Mouse (Mus musculus): ENCODE results near the gene 1700028P14Rik. TPM values are rescaled to one million over a fixed set of nuclear protein-coding genes. Genes with fewer than 3 reads are reported as not detected.
A peak's percentile ranks its signal among the peaks of the same experiment; 100 is the strongest.

1700028P14Rik gene
- polyA plus RNA-seq, 1 experiment from 2014 or later = not detected

GRCm38 (mm10) chr19:23563693-23564092, 88.9 kb downstream of the 1700028P14Rik start:
- Histone ChIP-seq H3K27me3 (ENCODE audit: insufficient read depth, poor library complexity, severe bottlenecking) (no peaks in the 10 kb centered on the region), H3K9me3 (no peaks in the 10 kb centered on the region), H3K36me3 (no peaks in the 10 kb centered on the region), H3K4me3 (no peak overlapping the region), H3K4me1 (no peaks in the 10 kb centered on the region), H3K27ac (no peak overlapping the region)
- 77% methylated on average over 5 of the region's 5 CpGs for WGBS
- DNase-seq (ENCODE audit: low spot score) = no peak

GRCm38 (mm10) chr19:23562588-23562987, 90.0 kb downstream of the 1700028P14Rik start:
- no peaks in the 10 kb centered on the region for H3K9me3 ChIP-seq
- H3K27ac ChIP-seq = no peak overlapping the region
- DNase-seq (ENCODE audit: low spot score) = no peak
- no peak overlapping the region for H3K4me3 ChIP-seq
- no peaks in the 10 kb centered on the region for H3K36me3 ChIP-seq
- 92% methylated on average over 4 of the region's 4 CpGs for WGBS
- no peaks in the 10 kb centered on the region for H3K27me3 ChIP-seq (ENCODE audit: insufficient read depth, poor library complexity, severe bottlenecking)
- no peaks in the 10 kb centered on the region for H3K4me1 ChIP-seq

- no peak for DNase-seq (ENCODE audit: low spot score)
- Histone ChIP-seq H3K27me3 (ENCODE audit: insufficient read depth, poor library complexity, severe bottlenecking) (no peaks in the 10 kb centered on the region), H3K27ac (no peak overlapping the region), H3K4me1 (no peaks in the 10 kb centered on the region), H3K4me3 (no peak overlapping the region), H3K36me3 (no peaks in the 10 kb centered on the region), H3K9me3 (no peaks in the 10 kb centered on the region)
- WGBS = 83% methylated on average over 6 of the region's 6 CpGs
Observed at GRCm38 (mm10) chr19:23562061-23562460, 90.6 kb downstream of the 1700028P14Rik start.

DNA sequence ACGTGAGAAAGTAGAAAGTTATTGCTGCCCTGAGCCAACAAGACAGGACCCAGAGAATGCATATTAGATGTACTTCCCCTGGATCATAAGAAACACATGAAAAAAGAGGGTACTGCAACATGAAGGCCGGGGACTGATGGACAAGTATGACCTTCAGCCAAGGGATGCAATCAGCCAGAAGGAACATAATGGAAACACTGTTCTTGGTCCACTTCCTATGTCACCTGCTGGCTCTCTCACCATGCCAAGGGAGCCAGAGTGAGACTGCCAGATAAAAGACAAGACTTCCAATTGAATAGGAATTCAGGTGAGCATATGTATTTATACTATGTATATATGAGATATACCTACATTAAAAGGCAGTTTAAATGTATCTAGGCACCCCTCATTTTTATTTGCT, 99.2 kb downstream of the 1700028P14Rik start:
- WGBS = 61% methylated on average over 2 of the region's 2 CpGs

DNA sequence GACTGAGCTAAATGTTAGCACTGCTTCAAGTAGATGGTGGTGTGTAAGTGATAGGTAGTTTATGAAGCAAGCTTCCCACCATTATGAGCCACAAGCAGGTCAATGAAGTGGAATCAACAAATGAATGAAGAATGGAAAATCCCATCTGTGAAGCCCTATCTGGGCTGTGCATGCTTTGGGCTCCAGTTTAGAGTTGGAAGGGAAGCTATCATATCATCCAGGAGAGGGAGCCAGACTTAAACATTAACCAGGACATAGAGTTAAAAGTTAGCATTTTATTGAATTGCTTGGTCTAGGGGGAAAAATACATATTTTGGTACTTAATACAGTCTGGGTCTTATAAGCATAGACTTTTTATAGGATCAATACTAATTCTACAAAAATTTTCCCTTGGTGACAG, 107.0 kb downstream of the 1700028P14Rik start:
- Histone ChIP-seq H3K4me1 (no peaks in the 10 kb centered on the region), H3K9me3 (no peaks in the 10 kb centered on the region), H3K27me3 (ENCODE audit: insufficient read depth, poor library complexity, severe bottlenecking) (no peaks in the 10 kb centered on the region), H3K36me3 (no peaks in the 10 kb centered on the region), H3K27ac (no peak overlapping the region), H3K4me3 (no peak overlapping the region)
- DNase-seq (ENCODE audit: low spot score) = no peak

More for the DNA sequence above, 99.2 kb downstream of the 1700028P14Rik start:
- Histone ChIP-seq H3K27me3 (ENCODE audit: insufficient read depth, poor library complexity, severe bottlenecking) (no peaks in the 10 kb centered on the region), H3K27ac (no peak overlapping the region), H3K4me1 (no peaks in the 10 kb centered on the region), H3K4me3 (no peak overlapping the region), H3K9me3 (no peaks in the 10 kb centered on the region), H3K36me3 (no peaks in the 10 kb centered on the region)
- no peak for DNase-seq (ENCODE audit: low spot score)

GRCm38 (mm10) chr19:23543244-23544004, 109.2 kb downstream of the 1700028P14Rik start:
- WGBS = 73% methylated on average over 11 of the region's 11 CpGs
- no peak for DNase-seq (ENCODE audit: low spot score)

GRCm38 (mm10) chr19:23542759-23543158, 109.9 kb downstream of the 1700028P14Rik start:
- no peak overlapping the region for H3K4me3 ChIP-seq
- DNase-seq (ENCODE audit: low spot score) = no peak
- no peaks in the 10 kb centered on the region for H3K27me3 ChIP-seq (ENCODE audit: insufficient read depth, poor library complexity, severe bottlenecking)
- no peaks in the 10 kb centered on the region for H3K4me1 ChIP-seq
- no peaks in the 10 kb centered on the region for H3K36me3 ChIP-seq
- no peak overlapping the region for H3K27ac ChIP-seq
- WGBS = 84% methylated on average over 4 of the region's 4 CpGs
- H3K9me3 ChIP-seq = no peaks in the 10 kb centered on the region

More at GRCm38 (mm10) chr19:23543244-23544004, 109.2 kb downstream of the 1700028P14Rik start:
- no peaks in the 10 kb centered on the region for H3K9me3 ChIP-seq
- no peak overlapping the region for H3K27ac ChIP-seq
- no peaks in the 10 kb centered on the region for H3K27me3 ChIP-seq (ENCODE audit: insufficient read depth, poor library complexity, severe bottlenecking)
- no peaks in the 10 kb centered on the region for H3K36me3 ChIP-seq
- H3K4me3 ChIP-seq = no peak overlapping the region
- H3K4me1 ChIP-seq = no peaks in the 10 kb centered on the region

DNA sequence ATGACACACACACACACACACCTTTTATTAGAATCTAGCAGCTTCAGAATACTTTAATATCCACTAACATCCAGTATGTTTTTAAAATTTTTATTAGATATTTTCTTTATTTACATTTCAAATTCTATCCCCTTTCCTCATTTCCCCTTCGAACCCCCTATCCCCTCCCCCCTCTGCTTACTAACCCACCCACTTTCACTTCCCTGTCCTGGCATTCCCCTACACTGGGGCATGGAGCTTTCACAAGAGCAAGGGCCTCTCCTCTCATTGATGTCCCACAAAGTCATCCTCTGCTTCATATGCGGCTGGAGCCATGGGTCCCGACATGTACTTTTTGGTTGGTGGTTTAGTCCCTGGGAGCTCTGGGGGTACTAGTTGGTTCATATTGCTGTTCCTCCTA, 116.9 kb downstream of the 1700028P14Rik start:
- DNase-seq (ENCODE audit: low spot score) = no peak

DNA sequence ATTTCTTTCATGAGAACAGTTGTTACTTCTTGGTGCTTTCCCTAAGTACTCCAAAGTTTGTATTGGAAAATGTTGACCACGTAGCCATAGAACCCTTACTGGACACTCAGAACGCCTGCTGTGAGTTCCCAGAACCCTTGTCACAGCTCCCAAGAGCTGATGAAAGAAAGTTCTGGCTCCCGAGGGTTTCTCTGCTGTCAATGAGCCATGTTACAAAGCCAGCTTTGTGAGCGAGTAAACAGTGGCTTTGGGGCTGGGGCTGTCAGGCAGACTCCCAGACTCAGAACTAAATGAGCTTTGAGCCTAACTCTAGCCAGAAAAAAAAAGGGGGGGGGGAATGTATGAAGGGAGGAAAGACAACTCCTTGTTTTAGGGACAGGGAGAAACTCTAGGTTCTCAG, 120.7 kb downstream of the 1700028P14Rik start:
- Histone ChIP-seq H3K27me3 (ENCODE audit: insufficient read depth, poor library complexity, severe bottlenecking) (no peaks in the 10 kb centered on the region), H3K9me3 (no peaks in the 10 kb centered on the region), H3K36me3 (no peaks in the 10 kb centered on the region), H3K4me1 (no peaks in the 10 kb centered on the region), H3K4me3 (no peak overlapping the region), H3K27ac (no peak overlapping the region)
- 55% methylated on average over 4 of the region's 4 CpGs for WGBS
- no peak for DNase-seq (ENCODE audit: low spot score)

More for the DNA sequence above, 116.9 kb downstream of the 1700028P14Rik start:
- H3K36me3 ChIP-seq = no peaks in the 10 kb centered on the region
- no peaks in the 10 kb centered on the region for H3K4me1 ChIP-seq
- H3K4me3 ChIP-seq = no peak overlapping the region
- 85% methylated on average over 3 of the region's 3 CpGs for WGBS
- no peak overlapping the region for H3K27ac ChIP-seq
- H3K9me3 ChIP-seq = no peaks in the 10 kb centered on the region
- H3K27me3 ChIP-seq (ENCODE audit: insufficient read depth, poor library complexity, severe bottlenecking) = no peaks in the 10 kb centered on the region

DNA sequence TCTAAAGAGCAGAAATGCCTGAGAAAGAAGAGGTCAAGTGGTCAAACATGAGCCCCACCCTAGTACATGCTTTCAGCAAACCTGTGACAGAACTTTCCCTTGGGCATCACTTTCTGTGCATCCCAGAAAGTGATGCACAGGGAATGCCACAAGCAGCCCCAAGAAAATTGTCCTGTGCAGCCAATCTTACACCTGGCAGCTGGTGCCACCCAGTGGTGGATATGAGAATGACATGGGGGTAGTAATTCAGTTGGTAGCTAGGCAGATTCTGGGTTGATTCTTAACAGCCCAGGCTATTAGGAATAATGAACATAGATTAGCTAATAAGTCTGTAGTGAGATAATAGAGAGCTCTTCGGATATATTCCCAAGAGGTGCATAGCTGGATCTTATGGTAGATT, 128.9 kb downstream of the 1700028P14Rik start:
- Histone ChIP-seq H3K36me3 (no peaks in the 10 kb centered on the region), H3K27me3 (ENCODE audit: insufficient read depth, poor library complexity, severe bottlenecking) (no peaks in the 10 kb centered on the region), H3K27ac (no peak overlapping the region), H3K9me3 (no peaks in the 10 kb centered on the region), H3K4me1 (peaks cover 8% of the 10 kb centered on the region), H3K4me3 (no peak overlapping the region)
- peak; percentile 79 for DNase-seq (ENCODE audit: low spot score)
- 10% methylated on average over 1 of the region's 1 CpGs for whole genome bisulfite sequencing

GRCm38 (mm10) chr19:23521831-23522230, 130.8 kb downstream of the 1700028P14Rik start:
- WGBS = 84% methylated on average over 4 of the region's 4 CpGs
- H3K4me3 ChIP-seq = no peak overlapping the region
- no peak for DNase-seq (ENCODE audit: low spot score)
- H3K36me3 ChIP-seq = no peaks in the 10 kb centered on the region
- no peaks in the 10 kb centered on the region for H3K9me3 ChIP-seq
- no peaks in the 10 kb centered on the region for H3K27me3 ChIP-seq (ENCODE audit: insufficient read depth, poor library complexity, severe bottlenecking)
- no peak overlapping the region for H3K27ac ChIP-seq
- H3K4me1 ChIP-seq = peaks cover 8% of the 10 kb centered on the region

DNA sequence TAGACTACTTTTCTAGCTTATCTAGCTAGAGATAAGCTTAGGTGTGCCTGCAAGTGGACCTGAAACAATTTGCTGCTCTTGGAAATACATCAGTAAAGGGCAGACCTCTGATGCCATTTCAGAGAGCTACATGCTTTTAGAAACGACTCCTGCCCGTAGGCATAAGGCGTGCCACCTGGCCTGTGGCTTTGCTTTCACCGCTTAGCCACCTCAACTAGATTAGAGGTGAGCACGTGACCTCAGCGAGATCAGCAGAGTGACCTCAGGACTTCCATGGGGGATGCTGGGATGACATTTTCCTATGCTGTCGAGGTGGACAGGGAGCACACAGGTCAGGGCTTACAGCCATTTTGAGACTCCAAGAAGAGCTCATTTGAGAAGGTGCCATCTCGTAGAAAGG, 131.5 kb downstream of the 1700028P14Rik start:
- Histone ChIP-seq H3K4me3 (no peak overlapping the region), H3K36me3 (no peaks in the 10 kb centered on the region), H3K27ac (0 out of 2 replicates have a peak overlapping the region, but pooled peaks have one; percentile 57), H3K9me3 (no peaks in the 10 kb centered on the region), H3K27me3 (ENCODE audit: insufficient read depth, poor library complexity, severe bottlenecking) (no peaks in the 10 kb centered on the region), H3K4me1 (peaks cover 8% of the 10 kb centered on the region)
- no peak for DNase-seq (ENCODE audit: low spot score)
- 63% methylated on average over 8 of the region's 8 CpGs for WGBS

- 15% methylated on average over 5 of the region's 5 CpGs for WGBS
Observed at GRCm38 (mm10) chr19:23520629-23521028, 132.0 kb downstream of the 1700028P14Rik start.

More at GRCm38 (mm10) chr19:23520629-23521028, 132.0 kb downstream of the 1700028P14Rik start:
- Histone ChIP-seq H3K4me1 (peaks cover 8% of the 10 kb centered on the region), H3K27me3 (ENCODE audit: insufficient read depth, poor library complexity, severe bottlenecking) (no peaks in the 10 kb centered on the region), H3K36me3 (no peaks in the 10 kb centered on the region), H3K27ac (0 out of 2 replicates have a peak overlapping the region, but pooled peaks have one; percentile 57), H3K4me3 (no peak overlapping the region), H3K9me3 (no peaks in the 10 kb centered on the region)
- no peak for DNase-seq (ENCODE audit: low spot score)

Data from heart, embryonic 10.5 days (tissue).